Mouse (Mus musculus) right cerebral cortex, postnatal 4 days (tissue): ENCODE results near the gene Fam57b.
A peak's percentile ranks its signal among the peaks of the same experiment; 100 is the strongest.

Experiments
- DNase-seq: peaks from one replicate; pipeline ENCODE4 v3.0.0-alpha.2; 2022

Fam57b gene

GRCm38 (mm10) chr7:126797411-126798126 lies at the start of gene Fam57b:
Gene Fam57b (plus strand): TSS chr7:126797668.
- DNase-seq, result no peak

GRCm38 (mm10) chr7:126748824-126749223 lies 48.6 kb upstream of the Fam57b start:
- DNase-seq, result no peak

GRCm38 (mm10) chr7:126749582-126750343 lies 47.7 kb upstream of the Fam57b start:
- no peak for DNase-seq

GRCm38 (mm10) chr7:126754866-126755265 lies 42.6 kb upstream of the Fam57b start:
- peak; percentile 62 for DNase-seq

- DNase-seq, result no peak
Observed at GRCm38 (mm10) chr7:126758539-126758938, 38.9 kb upstream of the Fam57b start.

- DNase-seq, result peak; percentile 89
Observed at GRCm38 (mm10) chr7:126759050-126759671, 38.3 kb upstream of the Fam57b start, which contains the start of gene Mapk3. Gene Mapk3 (plus strand): TSS chr7:126759601.

GRCm38 (mm10) chr7:126759672-126760390 lies 37.6 kb upstream of the Fam57b start:
- no peak for DNase-seq

- no peak for DNase-seq
Observed at GRCm38 (mm10) chr7:126760391-126760802, 37.1 kb upstream of the Fam57b start.

- no peak for DNase-seq
Observed at GRCm38 (mm10) chr7:126760956-126761355, 36.5 kb upstream of the Fam57b start.

- DNase-seq, result no peak
Observed at GRCm38 (mm10) chr7:126761529-126762067, 35.9 kb upstream of the Fam57b start.

GRCm38 (mm10) chr7:126762471-126763008 lies 34.9 kb upstream of the Fam57b start:
- DNase-seq, result no peak

- DNase-seq, result no peak
Observed at GRCm38 (mm10) chr7:126765540-126765939, 31.9 kb upstream of the Fam57b start.

GRCm38 (mm10) chr7:126766201-126766600 lies 31.3 kb upstream of the Fam57b start, which contains the start of gene Gdpd3:
Gene Gdpd3 (plus strand): TSS chr7:126766334.
- DNase-seq, result no peak

- no peak for DNase-seq
Observed at GRCm38 (mm10) chr7:126767001-126767400, 30.5 kb upstream of the Fam57b start.

- no peak for DNase-seq
Observed at GRCm38 (mm10) chr7:126770784-126771183, 26.7 kb upstream of the Fam57b start.

- DNase-seq, result no peak
Observed at GRCm38 (mm10) chr7:126773351-126773750, 24.1 kb upstream of the Fam57b start.

- DNase-seq, result no peak
Observed at GRCm38 (mm10) chr7:126774463-126774862, 23.0 kb upstream of the Fam57b start.

GRCm38 (mm10) chr7:126775185-126775977 lies 22.1 kb upstream of the Fam57b start:
- DNase-seq, result no peak

- DNase-seq, result no peak
Observed at GRCm38 (mm10) chr7:126775978-126776234, 21.6 kb upstream of the Fam57b start.

GRCm38 (mm10) chr7:126776598-126777057 lies 20.8 kb upstream of the Fam57b start, which contains the start of gene Ypel3:
Gene Ypel3 (plus strand): TSS chr7:126776955.
- peak; percentile 89 for DNase-seq

- DNase-seq, result no peak
Observed at GRCm38 (mm10) chr7:126777476-126777875, 20.0 kb upstream of the Fam57b start.

GRCm38 (mm10) chr7:126778147-126778546 lies 19.3 kb upstream of the Fam57b start:
- no peak for DNase-seq
